Mouse (Mus musculus) liver, embryonic 12.5 days (tissue): Measurements from ENCODE around the gene Plekhm3. TPM values are rescaled to one million over a fixed set of nuclear protein-coding genes. Genes with fewer than 3 reads are reported as not detected.

ENCODE experiments used
- ATAC-seq: fragments of 200-750 bp; cut with Nextera tagmentation; 2 replicates; pipeline ENCODE4 v1.8.0; 2017; ENCODE audit warnings: moderate number of reproducible peaks, mild to moderate bottlenecking, moderate library complexity
- H3K27ac ChIP-seq: fragments of 300-500 bp; sonication (generic); 2 replicates; pipeline ENCODE4 v1.5.1; 2016; ENCODE audit warnings: mild to moderate bottlenecking
- H3K27me3 ChIP-seq: fragments of 300-500 bp; sonication (generic); replicated peaks from 2 replicates; pipeline ENCODE4 v1.6.1; 2016; ENCODE audit warnings: mild to moderate bottlenecking, moderate library complexity
- H3K36me3 ChIP-seq: fragments of 300-500 bp; sonication (generic); 2 replicates; pipeline ENCODE4 v1.6.1; 2016; ENCODE audit warnings: mild to moderate bottlenecking, moderate library complexity
- H3K4me1 ChIP-seq: fragments of 300-500 bp; sonication (generic); 2 replicates; pipeline ENCODE4 v1.6.1; 2016
- H3K4me2 ChIP-seq: fragments of 300-500 bp; sonication (generic); 2 replicates; pipeline ENCODE4 v1.6.1; 2016; ENCODE audit warnings: mild to moderate bottlenecking, moderate library complexity
- H3K4me3 ChIP-seq: fragments of 300-500 bp; sonication (generic); 2 replicates; pipeline ENCODE4 v1.5.1; 2016; ENCODE audit warnings: mild to moderate bottlenecking, moderate library complexity
- H3K9ac ChIP-seq: fragments of 300-500 bp; sonication (generic); 2 replicates; pipeline ENCODE4 v1.6.1; 2016; ENCODE audit warnings: mild to moderate bottlenecking, moderate library complexity
- H3K9me3 ChIP-seq: fragments of 300-500 bp; sonication (generic); replicated peaks from 2 replicates; pipeline ENCODE4 v1.6.1; 2016; ENCODE audit warnings: mild to moderate bottlenecking, moderate library complexity
- WGBS: fragments of 180-500 bp; shearing (Covaris S2); methylation state at CpG from one replicate; pipeline ENCODE4 v1.1.7; 2016; ENCODE audit not compliant: insufficient replicate concordance; 5-methylcytosine and 5-hydroxymethylcytosine counted together
- polyA plus RNA-seq: library from polyadenylated mRNA; unstranded; fragments of >200 nt; fragmentation: Nextera tagmentation; extraction: Ambion mirVana; gene quantifications from 2 replicates; pipeline ENCODE4 v1.2.1, GENCODE M21; 2016

Gene Plekhm3
- polyA plus RNA-seq, 1 experiment from 2014 or later = 3.8 TPM

DNA sequence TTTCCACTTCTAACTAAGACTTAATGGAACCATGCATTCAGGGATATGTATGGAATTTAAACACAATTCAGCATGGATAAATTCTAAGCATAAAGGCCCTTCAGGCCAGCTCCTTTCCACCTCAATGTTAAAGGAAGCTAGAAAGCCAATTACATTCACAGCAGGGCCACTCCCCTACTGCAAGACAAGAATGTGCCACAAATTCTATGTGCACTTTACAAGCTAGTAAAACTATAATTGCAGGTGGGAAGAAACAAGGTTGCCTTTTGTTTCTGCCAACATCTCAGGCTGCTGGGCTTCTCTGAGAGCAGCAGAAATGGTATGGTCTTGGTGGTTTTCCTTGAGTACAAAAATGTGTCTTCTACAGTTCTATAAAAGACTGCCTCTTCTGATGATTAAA, 109.1 kb downstream of the Plekhm3 start:
- Histone ChIP-seq H3K36me3 (no peaks in the 10 kb centered on the region), H3K4me3 (no peak overlapping the region), H3K27ac (no peak overlapping the region), H3K4me2 (no peak overlapping the region), H3K9ac (no peak overlapping the region), H3K9me3 (no peaks in the 10 kb centered on the region), H3K27me3 (no peaks in the 10 kb centered on the region), H3K4me1 (peaks cover 7% of the 10 kb centered on the region)
- ATAC-seq = no peak

DNA sequence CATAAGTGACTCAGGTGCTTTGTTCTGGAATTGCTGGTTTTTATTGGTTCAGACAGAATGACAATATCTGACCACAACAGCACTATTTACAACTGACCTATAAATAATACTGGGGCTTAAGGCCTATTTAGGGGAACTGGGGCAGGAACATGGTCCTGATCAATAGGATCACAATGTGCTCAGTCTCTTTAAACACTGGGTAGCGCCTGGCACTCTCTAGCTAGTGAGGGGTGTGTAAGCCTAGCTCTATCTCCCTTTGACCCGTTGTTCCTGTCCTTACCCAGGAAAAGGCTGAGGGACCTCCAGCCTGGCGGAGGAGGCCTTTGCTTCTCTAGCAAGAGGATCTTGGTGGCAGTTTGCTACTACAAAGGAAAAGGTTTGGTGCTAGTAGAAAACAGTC, 111.6 kb downstream of the Plekhm3 start:
- 63% methylated on average over 3 of the region's 3 CpGs for WGBS

DNA sequence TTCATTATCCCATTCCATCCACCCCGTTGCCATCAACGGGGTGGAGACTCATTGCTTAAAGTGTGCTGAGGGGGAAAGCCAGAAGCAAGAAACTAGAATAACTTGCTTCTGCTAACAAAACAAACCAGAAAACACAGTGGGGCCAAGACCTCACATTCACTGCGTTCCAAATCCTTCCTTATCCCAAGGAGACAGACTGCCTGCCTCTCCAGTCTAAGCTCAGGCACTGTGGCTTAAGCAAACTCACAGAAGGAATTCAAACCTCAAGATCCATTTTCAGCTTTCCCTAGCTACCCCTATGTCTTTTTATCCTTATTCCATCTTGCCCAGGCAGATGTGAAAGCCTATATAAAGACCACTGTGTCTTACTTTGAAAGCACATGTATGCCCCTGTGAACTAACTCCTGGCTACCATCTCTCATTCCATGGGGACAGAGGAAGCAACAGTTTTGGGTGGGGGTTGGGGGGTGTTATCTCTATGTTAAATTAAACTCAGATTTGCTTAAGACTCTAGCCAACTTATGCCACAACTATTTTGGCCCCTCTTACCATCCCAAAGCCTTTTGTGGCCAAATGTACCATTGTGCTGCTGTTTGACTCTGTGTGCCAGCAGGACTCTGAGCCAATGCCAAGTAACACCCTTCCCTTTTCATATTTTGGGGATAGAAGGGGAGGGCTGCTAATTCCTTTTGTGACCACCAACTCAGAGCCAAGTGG, 112.6 kb downstream of the Plekhm3 start:
- no peaks in the 10 kb centered on the region for H3K36me3 ChIP-seq
- H3K4me1 ChIP-seq = peaks cover 5% of the 10 kb centered on the region
- no peaks in the 10 kb centered on the region for H3K9me3 ChIP-seq
- no peak overlapping the region for H3K27ac ChIP-seq
- H3K9ac ChIP-seq = no peak overlapping the region
- no peak for ATAC-seq
- WGBS = 78% methylated on average over 3 of the region's 3 CpGs
- H3K4me3 ChIP-seq = no peak overlapping the region
- H3K27me3 ChIP-seq = no peaks in the 10 kb centered on the region
- H3K4me2 ChIP-seq = no peak overlapping the region

More for the DNA sequence above, 111.6 kb downstream of the Plekhm3 start:
- H3K9ac ChIP-seq = no peak overlapping the region
- H3K4me3 ChIP-seq = no peak overlapping the region
- H3K36me3 ChIP-seq = no peaks in the 10 kb centered on the region
- no peak for ATAC-seq
- no peak overlapping the region for H3K4me2 ChIP-seq
- H3K27ac ChIP-seq = no peak overlapping the region
- no peaks in the 10 kb centered on the region for H3K27me3 ChIP-seq
- peaks cover 5% of the 10 kb centered on the region for H3K4me1 ChIP-seq
- no peaks in the 10 kb centered on the region for H3K9me3 ChIP-seq

DNA sequence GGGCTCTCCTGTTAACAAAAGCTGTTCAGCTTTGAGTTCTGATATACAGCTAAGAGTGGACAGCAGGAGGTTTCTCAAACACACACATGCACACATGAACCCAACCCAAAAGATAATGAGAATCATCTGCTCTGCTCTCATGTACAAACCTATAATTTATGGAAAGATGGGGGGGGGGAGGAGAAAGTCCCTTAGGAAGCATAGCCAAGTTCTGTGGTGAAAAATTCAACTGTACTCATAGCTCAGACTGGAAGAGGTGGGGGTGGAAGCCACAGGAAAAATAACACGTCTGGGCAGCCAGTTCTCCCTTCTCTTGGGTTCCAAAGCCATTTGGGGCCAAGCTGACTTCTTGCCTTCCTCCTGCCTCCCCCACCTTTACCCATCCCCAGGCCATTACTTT, 115.7 kb downstream of the Plekhm3 start:
- no peak overlapping the region for H3K4me2 ChIP-seq
- no peak overlapping the region for H3K27ac ChIP-seq
- no peaks in the 10 kb centered on the region for H3K27me3 ChIP-seq
- H3K9ac ChIP-seq = no peak overlapping the region
- ATAC-seq = no peak
- H3K4me3 ChIP-seq = no peak overlapping the region
- WGBS = 20% methylated on average over 1 of the region's 1 CpGs
- no peaks in the 10 kb centered on the region for H3K36me3 ChIP-seq
- no peaks in the 10 kb centered on the region for H3K9me3 ChIP-seq
- 0 out of 2 replicates have a peak, but pooled peaks cover 5% of the 10 kb centered on the region for H3K4me1 ChIP-seq

DNA sequence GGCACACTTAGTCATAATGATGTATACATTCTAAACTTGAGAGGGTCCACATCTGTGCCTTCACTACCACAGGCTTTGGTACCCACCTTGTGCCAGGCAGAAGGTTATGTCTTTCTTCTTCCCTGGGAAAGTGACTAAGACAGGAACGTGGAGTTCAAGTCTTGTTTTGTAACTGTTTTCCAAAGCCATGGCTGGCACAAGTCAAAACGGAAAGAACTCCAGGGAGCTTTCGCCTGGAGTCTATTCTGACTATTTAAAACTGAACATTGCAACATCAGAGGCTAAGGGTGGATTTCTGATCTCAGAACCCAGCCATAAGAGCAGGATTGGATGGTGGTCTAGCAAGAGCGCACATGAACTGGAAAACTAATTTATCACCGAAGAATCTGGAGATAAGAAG, 120.0 kb downstream of the Plekhm3 start:
- H3K4me1 ChIP-seq = 0 out of 2 replicates have a peak, but pooled peaks cover 5% of the 10 kb centered on the region
- H3K27ac ChIP-seq = no peak overlapping the region
- no peak for ATAC-seq
- no peak overlapping the region for H3K4me3 ChIP-seq
- H3K36me3 ChIP-seq = no peaks in the 10 kb centered on the region
- 72% methylated on average over 5 of the region's 5 CpGs for WGBS
- H3K9ac ChIP-seq = no peak overlapping the region
- H3K27me3 ChIP-seq = no peaks in the 10 kb centered on the region
- H3K9me3 ChIP-seq = no peaks in the 10 kb centered on the region
- H3K4me2 ChIP-seq = no peak overlapping the region

DNA sequence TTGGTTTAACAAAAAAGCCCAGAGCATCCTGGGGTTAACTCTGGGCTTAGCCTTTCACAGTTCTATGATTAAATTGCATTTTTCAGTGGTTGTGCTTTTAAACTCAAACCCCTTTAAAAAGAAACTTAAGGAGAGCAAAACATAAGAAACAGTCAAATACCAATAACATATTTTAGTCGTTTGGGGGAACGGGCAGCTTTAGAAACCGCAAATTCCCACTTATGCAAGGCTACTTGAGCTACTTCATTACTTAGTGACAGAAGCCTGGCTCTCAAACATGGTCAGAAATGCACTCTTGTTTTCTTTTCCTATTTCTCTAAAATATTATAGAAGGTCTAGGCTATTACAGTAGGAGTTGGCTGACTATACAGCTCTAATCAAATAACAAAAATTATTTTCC, 120.5 kb downstream of the Plekhm3 start:
- no peak for ATAC-seq
- Histone ChIP-seq H3K27ac (no peak overlapping the region), H3K27me3 (no peaks in the 10 kb centered on the region), H3K36me3 (no peaks in the 10 kb centered on the region), H3K9me3 (no peaks in the 10 kb centered on the region), H3K4me3 (no peak overlapping the region), H3K9ac (no peak overlapping the region), H3K4me2 (no peak overlapping the region), H3K4me1 (0 out of 2 replicates have a peak, but pooled peaks cover 5% of the 10 kb centered on the region)
- WGBS = 65% methylated on average over 3 of the region's 3 CpGs

DNA sequence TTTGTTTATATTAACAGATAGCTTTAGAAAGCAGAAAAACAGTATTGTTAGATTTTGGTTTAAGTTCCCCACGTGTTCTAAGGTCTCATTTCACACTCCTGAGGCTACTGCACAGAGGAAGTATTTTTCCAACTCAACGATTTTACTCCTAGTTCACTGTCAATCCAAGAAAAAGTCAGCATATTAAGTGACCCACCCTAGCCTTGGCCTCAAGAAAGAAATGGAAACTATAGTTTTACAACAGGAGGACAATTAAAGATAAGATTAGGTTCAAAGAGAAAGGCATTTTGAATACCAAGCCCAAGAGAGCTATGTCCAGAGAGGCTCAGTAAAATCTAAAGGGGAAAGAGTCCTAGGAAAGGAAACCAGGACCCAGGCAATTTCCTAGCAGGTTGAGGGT, 125.1 kb downstream of the Plekhm3 start:
- H3K4me3 ChIP-seq = no peak overlapping the region
- no peak overlapping the region for H3K9ac ChIP-seq
- H3K4me2 ChIP-seq = no peak overlapping the region
- no peaks in the 10 kb centered on the region for H3K4me1 ChIP-seq
- H3K27ac ChIP-seq = no peak overlapping the region
- WGBS = 47% methylated on average over 2 of the region's 2 CpGs
- no peaks in the 10 kb centered on the region for H3K27me3 ChIP-seq
- ATAC-seq = no peak
- H3K9me3 ChIP-seq = no peaks in the 10 kb centered on the region
- H3K36me3 ChIP-seq = no peaks in the 10 kb centered on the region

DNA sequence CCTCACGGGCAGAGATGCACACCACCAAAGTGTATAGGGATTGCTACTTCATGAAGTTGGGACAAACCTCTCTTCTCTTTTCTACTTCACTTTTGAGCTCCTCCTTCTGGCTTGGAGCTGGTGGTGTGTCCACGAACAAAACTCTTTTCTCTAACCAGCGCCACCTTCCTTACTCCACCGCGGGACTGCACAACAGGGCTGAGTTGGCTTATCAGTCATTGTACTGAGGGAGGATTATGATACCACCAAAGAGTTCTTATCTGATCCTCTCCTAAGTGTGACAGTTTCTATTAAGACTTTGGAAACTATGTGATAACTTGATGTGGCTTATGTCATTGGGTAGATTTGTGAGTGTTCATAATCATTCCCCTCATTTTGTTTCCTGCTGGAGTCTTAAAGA, 129.2 kb downstream of the Plekhm3 start:
- Histone ChIP-seq H3K9me3 (no peaks in the 10 kb centered on the region), H3K9ac (no peak overlapping the region), H3K36me3 (no peaks in the 10 kb centered on the region), H3K27ac (no peak overlapping the region), H3K4me3 (no peak overlapping the region), H3K4me1 (no peaks in the 10 kb centered on the region), H3K27me3 (no peaks in the 10 kb centered on the region), H3K4me2 (no peak overlapping the region)
- no peak for ATAC-seq
- 70% methylated on average over 5 of the region's 5 CpGs for WGBS

DNA sequence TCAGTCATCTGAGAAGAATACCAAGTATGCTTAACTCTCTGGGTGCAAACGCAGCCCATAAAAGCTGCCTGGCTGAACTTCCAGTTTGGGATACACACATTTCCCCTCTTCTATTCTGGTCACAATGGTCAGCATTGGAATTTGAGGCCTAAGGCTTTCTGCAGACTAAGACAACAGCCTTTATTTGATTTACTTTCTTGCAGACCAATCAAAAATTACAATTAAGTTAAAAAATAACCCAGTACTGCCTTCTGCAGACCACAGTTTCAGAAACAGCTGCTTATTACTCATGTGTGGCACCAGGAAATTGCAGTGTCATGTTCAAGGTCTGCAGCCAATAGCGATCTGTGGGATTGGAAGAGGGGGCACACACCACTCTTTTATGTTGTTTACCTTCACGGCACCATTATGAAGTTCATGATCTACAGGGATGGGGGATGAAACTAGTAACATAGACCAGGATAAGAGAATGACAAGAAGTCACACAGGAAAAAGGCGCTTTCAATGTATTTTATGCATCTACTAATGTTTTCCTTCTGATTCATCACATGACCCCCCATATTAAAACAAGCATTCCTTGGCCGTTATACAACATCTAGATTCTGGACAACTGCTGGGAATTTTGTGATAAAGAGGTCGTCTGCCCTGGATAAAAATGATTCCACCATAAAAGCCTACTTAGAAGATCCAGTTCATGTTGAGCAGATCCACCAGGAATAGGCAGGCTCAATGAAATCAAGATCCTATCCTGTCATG, 130.1 kb downstream of the Plekhm3 start:
- no peak for ATAC-seq
- Histone ChIP-seq H3K4me3 (no peak overlapping the region), H3K36me3 (no peaks in the 10 kb centered on the region), H3K27ac (no peak overlapping the region), H3K9ac (no peak overlapping the region), H3K27me3 (no peaks in the 10 kb centered on the region), H3K9me3 (no peaks in the 10 kb centered on the region), H3K4me1 (no peaks in the 10 kb centered on the region), H3K4me2 (no peak overlapping the region)
- 68% methylated on average over 6 of the region's 6 CpGs for WGBS

DNA sequence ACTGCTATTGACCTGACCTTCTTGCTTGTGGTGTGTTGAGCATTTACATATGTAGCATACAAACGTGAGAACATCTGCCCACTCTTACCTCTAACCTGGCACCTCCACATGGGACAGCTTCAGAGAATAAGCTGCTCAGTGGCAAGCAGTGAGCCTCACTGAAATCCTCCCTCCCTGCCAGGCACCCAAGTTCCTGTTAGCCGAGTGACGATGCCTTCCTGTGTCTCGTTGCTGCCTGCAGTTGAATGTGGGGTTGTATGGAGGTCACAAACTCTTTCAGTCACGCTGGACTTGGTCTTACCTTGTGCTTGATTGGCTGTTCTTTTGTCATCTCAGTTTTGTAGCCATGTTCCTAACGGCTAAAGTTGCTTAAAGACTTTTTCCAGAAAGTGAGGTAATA, 133.1 kb downstream of the Plekhm3 start:
- H3K27ac ChIP-seq = no peak overlapping the region
- H3K9ac ChIP-seq = no peak overlapping the region
- no peak for ATAC-seq
- H3K27me3 ChIP-seq = no peaks in the 10 kb centered on the region
- H3K4me2 ChIP-seq = no peak overlapping the region
- H3K4me1 ChIP-seq = no peaks in the 10 kb centered on the region
- H3K4me3 ChIP-seq = no peak overlapping the region
- H3K9me3 ChIP-seq = no peaks in the 10 kb centered on the region
- WGBS = 35% methylated on average over 6 of the region's 6 CpGs
- no peaks in the 10 kb centered on the region for H3K36me3 ChIP-seq

DNA sequence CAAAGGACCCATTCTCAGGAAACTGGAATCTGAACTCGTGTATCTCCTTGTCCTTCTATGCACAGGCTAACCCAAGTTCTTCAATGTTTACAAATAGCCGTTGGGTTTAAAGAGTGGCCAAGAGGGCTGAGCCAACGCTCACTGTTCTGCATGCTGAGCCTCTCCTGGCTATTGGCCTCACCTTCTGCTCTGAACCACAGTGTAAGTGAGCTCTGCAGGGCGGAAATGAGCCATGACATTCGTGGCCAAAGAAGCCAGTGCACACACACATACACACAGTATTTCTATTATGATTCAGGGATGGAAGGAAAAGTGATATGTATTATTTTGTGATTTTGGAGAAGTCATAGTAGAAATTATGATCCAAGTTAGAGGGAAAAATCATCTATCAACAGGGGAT, 138.9 kb downstream of the Plekhm3 start:
- Histone ChIP-seq H3K9ac (no peak overlapping the region), H3K9me3 (no peaks in the 10 kb centered on the region), H3K36me3 (no peaks in the 10 kb centered on the region), H3K4me1 (peaks cover 2% of the 10 kb centered on the region; the same call in 1 of the 2 replicates), H3K27me3 (no peaks in the 10 kb centered on the region), H3K4me3 (no peak overlapping the region), H3K27ac (no peak overlapping the region), H3K4me2 (no peak overlapping the region)
- no peak for ATAC-seq
- WGBS = 71% methylated on average over 5 of the region's 5 CpGs

DNA sequence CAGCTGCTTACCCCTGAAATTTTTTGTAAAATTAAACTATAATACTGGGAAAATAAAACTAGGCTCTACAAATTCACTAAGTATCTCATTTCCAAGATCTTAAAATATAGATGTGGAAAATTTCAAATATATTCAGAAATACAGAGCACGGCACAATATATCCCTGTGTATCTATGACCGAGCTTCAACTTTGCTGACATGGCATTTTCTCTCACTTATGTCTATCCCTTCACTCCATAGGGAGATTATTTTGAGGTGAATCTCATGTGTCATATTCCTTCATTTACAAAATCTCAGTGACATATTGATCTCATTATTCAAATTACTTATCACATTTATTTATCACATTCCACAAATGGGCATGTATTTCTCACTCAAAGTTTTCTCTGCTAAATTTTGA, 143.4 kb downstream of the Plekhm3 start:
- H3K4me1 ChIP-seq = peaks cover 17% of the 10 kb centered on the region
- no peak overlapping the region for H3K27ac ChIP-seq
- no peak overlapping the region for H3K4me2 ChIP-seq
- H3K36me3 ChIP-seq = no peaks in the 10 kb centered on the region
- H3K4me3 ChIP-seq = no peak overlapping the region
- no peaks in the 10 kb centered on the region for H3K27me3 ChIP-seq
- WGBS = 84% methylated on average over 2 of the region's 2 CpGs
- no peaks in the 10 kb centered on the region for H3K9me3 ChIP-seq
- ATAC-seq = no peak
- H3K9ac ChIP-seq = no peak overlapping the region
